Mouse (Mus musculus) B cell, adult 2 months (primary cell): ENCODE results near the gene Slx1b.
A peak's percentile ranks its signal among the peaks of the same experiment; 100 is the strongest.
"Not testable (repeated sequence)": the region's sequence is repeated elsewhere in the genome, so short reads cannot be mapped to it uniquely, and the experiment has no call there.

ENCODE experiments used
- DNase-seq, 2 experiments: peaks; one replicate each; pipeline ENCODE4 v3.0.0; 2022

Slx1b gene

DNA sequence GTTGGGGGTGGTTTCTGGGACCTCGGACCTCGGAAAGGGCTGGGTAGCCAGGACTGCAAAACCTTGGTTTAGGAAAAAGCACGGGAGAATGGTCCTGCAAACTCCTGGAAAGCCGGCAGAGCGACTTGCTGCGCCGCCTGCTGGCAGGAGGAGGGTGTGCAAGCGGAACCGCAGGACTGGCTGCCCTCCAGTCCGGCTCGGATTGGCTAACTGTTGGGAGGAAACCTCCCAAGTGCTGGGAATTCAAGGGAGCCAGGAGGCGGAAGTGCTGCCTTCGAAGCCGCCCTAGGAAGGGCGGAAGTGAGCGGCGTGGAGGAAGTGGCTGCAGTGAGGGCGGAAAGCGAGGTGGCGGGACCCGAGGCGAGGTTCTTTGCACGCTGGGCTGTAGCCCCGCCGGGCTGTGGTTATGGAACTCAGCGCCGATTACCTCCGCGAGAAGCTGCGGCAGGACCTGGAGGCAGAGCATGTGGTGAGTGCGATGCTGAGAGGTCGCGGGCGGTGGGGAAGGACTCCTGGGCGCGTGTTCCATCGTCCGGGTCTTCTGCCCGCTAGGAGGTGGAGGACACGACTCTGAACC lies at the start of gene Slx1b:
Gene Slx1b, minus strand, starts transcription at position 154 of the 577 bp plus-strand sequence.
- peak; percentile 84 for DNase-seq

DNA sequence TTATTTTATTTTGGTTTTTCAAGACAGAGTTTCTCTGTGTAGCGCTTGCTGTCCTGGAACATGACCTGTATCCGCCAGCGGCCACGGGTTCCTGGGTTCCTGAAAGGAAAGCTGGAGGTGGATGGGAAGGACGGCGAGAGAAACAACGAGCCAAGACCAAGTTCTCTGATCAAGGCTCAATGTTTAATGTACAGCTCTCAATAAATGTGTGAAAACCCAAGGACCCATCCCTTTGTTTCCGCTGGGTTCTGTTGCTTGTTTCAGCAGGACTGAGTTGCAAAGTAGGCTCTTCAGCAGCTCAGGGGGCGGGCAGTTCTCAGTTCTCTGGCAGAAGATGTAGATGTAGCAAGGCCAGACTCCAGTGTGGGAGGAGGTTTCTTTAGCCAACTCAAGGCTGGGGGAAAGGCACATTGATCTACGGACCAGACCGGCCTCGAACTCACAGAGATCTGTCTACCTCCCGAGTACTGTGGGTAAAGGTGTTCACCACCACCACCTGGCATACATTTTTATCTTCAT lies 46.4 kb upstream of the Slx1b start:
- DNase-seq = no peak

DNA sequence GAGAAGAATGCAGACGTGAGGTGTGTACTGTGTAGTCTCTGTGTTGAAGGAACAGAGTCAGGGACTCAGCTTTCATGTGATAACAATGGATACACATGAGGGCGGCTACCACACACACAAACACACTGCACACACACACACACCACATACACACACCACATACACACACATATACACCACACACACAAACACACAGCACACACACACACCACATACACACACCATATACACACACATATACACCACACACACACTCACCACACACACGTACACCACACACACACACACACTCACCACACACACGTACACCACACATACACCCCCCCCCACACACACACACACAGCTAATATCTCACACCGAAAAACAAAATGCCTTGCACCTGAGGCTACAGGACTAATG lies 45.9 kb upstream of the Slx1b start:
- no peak for DNase-seq

DNA sequence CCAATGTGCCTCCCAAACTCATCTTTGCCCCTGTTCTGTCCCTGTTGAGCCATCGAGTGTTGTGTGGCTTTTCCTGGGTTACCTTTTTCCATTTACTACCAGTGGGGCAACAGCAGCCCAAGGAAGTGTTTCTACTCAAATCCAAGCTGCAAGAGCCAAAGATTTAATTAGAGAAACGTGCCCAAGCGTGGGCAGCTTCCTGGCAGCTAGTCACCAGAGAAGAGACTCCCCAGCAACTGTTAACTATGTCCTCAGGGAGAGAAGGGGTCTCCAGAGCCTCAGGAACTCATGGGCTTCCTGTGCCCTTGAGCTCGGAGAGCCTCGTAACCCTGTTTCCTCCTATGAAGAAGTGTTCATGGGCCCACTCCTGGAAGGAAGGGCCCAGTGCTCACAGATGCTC lies 45.4 kb upstream of the Slx1b start:
- no peak for DNase-seq

DNA sequence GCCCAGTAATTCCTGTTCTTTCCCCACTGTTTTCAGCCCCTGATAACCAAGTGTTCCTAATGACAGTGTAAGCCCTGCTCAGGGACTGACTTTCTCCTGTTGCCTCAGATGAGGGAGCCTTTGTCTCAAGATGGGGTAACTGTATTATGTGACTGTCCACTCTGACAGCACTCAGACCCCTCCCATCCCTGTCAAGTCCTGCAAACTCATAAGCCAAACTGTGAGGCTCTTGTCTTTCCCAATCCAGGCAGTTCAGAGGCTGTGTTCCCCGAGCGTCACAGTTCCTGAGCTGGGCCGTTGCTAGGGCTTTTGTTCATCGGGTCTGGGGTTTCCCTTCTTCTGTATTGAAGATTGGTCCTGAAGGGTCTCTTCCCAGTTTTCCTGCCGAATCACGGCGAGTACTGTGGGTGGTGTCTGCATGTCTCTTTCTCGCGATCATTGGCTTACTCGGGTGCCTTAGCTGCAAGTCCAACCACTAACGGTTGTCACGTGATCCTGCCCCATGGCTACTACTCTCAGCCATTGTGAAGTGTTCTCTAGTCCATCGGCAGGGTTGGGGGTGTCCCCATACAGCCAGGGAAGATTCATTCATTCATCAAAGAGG lies 44.6 kb upstream of the Slx1b start:
- DNase-seq = no peak

DNA sequence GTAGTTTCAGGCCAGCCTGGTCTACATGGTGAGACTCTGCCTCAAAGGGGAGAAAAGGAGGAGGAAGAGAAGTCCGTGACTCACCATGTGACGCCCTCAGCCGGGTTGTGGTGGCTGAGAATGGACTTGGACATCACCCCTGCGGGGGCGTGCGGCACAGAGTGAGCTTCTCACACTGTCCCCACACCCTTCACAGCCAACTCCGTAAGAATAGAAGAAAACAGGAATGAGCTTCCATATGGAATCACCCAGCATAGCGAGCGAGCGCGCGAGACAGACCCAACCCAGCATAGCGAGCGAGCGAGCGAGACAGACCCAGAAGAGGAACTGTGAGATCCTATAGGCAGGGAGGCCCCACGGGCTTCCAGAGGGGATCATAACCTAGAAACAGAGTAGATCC lies 44.0 kb upstream of the Slx1b start:
- DNase-seq = no peak

DNA sequence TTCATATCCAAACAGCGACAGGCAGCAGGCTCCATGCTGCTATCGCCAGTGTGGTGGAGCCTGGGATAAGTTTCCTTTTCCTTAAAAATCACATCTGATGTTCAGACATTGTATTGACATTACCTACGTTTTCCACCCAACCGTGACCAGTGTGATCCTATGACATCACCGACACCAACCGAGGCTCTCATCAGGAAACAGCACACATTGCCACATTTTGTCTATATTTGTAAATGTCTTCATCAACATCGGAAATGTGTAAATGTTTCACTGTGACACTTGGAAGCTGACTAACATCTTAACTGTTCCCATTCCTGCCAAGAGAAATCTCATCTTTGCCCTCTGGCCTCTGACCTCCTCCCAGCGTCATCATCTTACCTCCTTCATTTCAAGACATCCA lies 40.5 kb upstream of the Slx1b start:
- DNase-seq = no peak

DNA sequence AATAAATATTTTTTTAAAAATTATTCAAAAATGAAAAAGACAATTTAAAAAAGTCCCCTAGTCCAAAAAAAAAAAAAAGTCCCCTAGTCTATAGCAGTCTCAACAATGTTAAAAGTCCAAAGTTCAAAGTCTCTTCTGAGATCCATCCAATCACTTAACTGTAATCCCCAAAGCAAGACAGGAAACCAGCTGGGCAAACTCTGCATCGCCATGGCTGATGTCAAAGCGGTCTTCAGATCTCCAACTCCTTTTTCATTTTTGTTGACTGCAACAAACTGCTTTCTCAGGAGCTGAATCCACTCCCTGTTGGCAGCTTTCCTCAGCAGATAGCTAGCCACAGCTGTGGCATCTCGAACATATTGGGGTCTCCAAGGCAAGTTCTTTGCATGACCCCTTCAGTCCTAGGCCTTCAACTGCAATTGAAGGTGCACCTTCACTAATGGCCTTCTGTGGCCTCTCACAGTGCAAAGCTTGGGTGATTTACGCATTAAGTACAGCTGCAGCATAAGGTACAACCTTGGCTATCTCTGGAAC lies 34.7 kb upstream of the Slx1b start:
- DNase-seq = not testable (repeated sequence)

DNA sequence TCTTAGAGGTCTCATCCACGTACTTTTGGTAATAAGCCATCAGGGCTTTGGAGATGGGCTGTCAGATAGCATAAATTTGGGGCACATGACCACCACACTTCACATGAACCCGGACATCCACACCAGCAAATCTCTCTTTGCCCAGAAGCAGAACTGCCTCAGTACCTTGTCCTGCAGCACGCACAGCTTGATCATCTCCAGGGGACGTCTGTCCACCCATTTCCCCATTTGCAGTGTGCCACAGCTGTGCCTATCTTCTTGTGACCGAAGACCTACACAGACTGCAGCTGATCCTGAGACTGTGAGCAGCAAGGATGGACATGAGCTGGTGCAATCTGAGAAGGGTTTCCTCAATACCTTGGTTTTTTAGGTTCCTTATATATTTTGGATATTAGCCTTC lies 30.1 kb upstream of the Slx1b start:
- no peak for DNase-seq

DNA sequence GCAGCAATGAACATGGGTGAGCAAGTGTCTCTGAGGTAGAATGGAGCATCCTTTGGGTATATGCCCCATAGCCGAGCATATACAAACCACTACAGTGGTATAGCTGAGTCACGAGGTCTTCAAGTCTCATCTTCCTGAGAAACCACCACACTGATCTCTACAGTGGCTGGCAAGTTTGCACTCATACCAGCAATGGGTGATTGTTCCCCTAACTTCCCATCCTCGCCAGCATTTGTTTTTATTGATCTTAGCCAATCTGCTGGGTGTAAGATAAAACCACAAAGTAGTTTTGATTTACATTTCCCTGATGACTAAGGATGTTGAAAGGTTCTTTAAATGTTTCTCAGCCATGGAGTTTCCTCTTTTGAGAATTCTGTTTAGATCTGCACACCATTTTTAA lies 29.5 kb upstream of the Slx1b start:
- no peak for DNase-seq

DNA sequence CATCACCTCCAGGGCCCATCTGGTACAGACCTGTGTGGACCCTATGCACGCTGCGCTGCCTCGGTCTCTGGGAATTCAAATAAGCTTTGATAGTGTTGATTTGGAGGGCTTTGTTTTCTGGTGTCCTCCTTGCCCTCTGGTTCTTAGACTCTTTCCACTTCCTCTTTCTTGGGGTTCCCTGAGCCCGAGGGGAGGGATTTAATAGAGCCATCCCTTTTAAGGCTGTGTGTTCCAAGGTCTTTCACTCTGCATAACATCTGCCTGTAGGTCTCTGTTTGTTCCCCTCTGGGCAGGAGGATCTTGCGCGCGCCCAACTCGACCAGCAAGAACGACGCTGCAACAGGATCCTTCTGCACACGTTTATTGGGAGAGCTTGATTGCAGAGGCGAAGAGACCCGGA lies 26.1 kb upstream of the Slx1b start:
- DNase-seq = peak in 1 of 2 experiments; percentile 19

DNA sequence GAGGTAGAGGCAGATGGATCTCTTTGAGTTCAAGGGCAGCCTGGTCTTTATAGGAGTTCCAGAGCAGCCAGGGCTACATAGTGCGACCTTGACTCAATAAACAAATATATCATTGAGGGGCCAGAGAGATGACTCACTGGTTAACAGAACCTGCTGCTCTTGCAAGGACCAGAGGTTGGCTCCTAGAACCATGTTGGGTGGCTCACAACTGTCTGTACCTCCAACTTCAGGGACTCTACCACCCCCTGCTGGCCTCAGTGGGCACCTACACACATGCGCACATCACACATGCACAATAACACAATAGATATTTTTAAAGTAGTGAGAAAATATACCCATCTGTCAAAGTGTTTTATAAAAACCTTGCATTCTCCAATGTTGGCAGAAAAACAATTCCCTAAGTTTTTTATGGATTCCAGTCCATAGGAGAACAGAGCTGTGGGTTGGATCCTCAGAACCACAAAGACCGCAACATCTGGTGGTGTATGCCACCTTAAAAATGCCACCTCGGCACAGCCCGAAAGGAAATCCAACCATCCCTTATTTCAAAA lies 23.3 kb upstream of the Slx1b start:
- peak; percentile 47 to 51 for DNase-seq

DNA sequence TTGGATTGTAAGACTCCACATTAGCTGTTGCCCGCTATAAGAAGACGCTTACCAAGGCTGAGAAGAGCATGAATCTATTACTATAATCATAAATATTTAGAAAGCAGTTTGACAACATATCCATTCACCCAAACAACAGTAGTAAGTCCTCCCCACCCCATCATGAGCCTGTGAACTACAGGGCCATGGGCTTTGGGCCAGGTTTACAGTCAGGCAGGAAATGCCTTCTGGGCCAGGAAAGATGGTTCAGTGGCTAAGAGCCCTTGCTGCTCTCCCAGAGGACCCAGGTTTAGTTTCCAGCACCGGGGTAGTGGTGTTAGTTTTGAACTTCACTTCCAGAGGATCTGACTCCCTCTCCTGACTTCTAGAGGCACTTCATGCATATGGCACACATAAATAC lies 22.0 kb upstream of the Slx1b start:
- no peak for DNase-seq

DNA sequence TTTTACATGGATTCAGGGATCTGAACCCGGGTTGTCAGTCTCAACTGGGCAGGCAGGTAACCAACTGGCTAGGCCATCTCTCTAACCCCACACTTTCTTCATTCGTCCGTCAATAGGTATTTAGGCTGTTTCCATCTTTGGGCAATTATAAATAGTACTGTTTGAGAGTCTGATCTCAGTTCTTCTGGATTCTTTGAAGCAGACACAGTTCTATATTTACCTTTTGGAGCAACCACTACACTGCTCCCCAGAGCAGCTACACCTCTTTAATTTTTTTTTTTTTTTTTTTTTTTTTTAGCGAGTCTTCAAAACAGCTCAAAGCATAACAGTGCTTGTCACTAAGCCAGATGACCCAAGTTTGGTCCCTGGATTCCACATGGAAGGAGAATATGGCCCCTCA lies 20.1 kb upstream of the Slx1b start:
- DNase-seq = no peak

DNA sequence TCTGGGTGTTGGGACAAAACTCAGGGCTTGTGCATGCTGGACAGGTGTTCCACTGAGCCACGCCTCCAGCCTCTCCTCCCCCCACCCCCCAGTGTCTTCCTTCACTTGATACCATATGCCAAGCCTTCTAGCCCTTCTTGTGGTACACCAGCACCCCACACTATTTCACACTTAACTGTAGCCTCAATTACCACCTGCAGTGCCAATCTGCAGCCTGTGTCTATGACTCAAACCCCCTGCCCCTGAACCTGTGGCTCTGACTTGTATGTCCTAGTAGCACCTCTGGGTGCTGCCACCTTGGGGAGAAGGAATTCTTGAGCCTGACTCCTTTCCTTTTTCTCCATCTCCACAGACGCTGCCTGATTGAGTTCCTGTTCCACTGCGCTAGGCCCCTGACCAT lies 16.3 kb upstream of the Slx1b start:
- no peak for DNase-seq

DNA sequence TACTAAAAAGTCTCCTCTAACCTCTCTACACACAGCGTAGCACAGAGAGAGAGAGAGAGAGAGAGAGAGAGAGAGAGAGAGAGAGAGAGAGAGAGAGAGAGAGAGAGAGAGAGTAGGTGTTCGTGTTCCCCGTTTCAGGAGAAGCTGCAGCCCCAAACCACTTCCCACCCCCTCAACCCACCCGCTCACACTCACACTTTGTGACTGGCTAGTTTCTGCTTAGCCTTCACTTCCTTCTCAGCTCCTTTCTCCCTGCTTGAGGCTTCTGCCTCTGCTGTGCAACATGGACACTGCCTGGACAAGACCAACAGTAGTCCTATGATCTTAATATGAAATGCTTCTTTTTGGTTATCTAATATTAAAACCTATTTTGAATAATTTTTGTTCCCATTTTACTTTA lies 14.7 kb upstream of the Slx1b start:
- DNase-seq = no peak

DNA sequence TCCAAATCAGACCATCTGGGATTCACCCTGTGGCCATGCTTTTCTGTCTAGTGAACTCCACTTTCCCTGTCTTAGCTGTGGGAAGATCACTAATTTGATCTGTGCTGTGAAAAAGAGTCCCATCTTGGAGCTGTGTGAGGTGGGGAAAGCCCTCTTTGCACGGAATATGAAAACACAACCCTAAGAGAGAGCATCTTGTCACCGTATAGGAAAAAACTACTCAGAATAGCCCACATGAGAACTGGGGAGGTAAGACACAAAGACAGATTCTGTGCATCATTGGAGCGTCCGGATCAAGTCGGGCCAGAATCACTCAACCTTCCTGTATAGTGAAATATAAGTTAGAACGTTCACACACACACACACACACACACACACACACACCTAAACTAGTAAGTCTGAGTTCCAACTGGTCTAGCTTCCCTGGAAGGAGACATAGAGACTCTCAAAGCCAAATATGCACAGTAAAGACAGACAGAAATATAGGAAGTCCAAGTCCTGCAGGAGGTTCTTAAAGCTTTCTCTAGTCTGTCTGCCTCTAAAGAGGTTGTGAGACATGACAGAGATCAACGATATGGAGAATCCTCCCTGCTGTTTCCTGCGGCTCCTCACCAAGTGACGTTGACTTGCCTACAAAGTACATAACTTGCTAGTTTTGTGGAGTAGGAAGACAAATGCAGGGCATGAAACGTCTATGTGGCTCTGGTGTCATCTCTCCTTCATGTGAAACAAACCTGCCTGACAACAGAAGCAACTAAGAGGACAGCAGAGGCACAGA lies 12.8 kb upstream of the Slx1b start:
- no peak for DNase-seq

DNA sequence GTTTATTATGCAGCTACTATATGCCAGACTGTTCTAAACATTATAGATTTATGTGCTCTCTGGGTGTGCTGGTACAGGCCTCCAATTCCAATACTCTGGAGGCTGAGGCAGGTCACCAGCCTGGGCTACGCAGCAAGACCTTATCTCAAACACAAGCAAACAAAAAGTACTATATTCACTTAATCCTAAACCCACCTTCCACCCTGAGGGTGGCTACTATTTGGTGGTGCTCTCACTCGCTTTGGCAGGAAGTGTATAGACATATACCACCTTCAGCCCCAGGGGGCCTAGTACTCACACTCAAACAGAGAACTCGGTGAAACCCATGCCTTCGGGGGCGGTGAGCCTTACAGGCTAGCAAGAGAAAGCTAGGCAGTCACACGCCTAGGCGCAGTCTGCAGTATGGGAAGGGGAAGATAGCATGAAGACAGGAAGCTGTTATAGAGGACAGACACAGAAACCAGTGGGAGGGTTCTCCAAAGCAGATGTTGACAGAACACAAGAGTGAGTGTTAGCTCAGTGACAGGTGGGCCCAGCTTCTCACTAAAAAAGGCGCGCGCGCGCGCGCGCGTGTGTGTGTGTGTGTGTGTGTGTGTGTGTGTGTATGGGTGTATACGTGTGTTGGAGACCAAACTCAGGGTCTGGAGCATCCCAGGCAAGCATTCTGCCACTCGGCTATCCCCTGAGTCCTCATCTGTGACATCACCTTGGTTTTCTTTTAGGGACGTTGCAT lies 12.0 kb upstream of the Slx1b start, which contains the start of gene Coro1a:
Gene Coro1a, minus strand, starts transcription at position 346 of the 733 bp plus-strand sequence.
- peak; percentile 72 to 76 for DNase-seq

DNA sequence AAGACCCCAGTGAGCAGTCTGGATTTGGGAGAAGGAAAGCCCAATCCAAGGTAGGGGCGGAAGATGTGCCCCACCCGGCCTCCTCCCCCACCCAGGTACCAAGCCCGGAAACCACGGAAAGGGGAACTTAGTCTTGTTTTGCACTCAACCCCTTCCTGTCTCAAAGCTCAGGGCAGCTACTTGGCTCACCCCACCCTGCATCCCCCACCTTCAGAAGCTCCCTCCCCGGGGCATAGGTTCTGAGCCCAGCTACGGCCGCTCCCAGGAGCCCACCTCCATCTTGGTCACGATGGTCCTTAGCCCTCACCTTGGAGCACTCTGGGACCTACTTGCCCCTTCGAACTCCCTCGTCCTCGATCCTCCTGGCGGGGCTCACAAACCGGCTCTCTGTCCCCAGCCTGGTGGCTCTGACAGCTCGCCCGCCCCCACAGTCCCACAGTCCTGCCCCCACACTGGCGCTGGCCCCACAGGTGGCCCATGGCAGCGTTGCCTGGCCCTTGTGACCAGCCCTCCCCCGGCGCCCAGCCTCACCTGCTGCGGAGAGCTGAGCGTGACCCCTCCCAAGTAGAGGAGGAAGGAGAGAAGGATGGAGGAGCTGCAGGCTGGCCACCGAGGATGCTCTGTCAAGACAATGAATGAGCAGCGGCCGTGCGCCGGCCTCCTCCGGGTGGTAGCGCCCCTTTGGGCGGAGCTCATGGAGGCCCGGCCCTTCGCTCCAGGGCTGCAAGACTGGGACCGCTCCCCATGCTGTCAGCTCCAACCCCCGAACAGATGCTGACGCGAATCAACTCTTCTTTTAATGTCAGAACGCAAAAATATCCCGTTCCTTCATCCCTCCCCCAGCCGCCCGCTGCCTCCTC lies 8.8 kb upstream of the Slx1b start:
- peak; percentile 88 to 89 for DNase-seq

DNA sequence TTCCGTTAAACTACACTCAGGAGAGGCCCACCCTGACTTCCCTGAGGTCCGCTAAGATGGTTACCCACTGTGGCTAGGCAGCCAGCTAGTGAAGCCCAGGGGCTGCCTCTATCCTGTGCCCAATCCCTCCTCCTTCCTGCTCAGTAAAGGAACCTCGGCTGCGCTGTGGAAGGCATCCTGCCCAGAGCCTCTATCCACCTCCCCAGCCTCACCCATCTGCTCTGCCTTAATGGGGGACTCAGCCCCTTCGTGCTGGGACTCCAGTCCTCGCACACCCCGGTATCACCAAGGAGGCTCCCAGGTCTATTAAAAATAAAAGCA lies 8.1 kb upstream of the Slx1b start:
- peak in 1 of 2 experiments; percentile 64 for DNase-seq

DNA sequence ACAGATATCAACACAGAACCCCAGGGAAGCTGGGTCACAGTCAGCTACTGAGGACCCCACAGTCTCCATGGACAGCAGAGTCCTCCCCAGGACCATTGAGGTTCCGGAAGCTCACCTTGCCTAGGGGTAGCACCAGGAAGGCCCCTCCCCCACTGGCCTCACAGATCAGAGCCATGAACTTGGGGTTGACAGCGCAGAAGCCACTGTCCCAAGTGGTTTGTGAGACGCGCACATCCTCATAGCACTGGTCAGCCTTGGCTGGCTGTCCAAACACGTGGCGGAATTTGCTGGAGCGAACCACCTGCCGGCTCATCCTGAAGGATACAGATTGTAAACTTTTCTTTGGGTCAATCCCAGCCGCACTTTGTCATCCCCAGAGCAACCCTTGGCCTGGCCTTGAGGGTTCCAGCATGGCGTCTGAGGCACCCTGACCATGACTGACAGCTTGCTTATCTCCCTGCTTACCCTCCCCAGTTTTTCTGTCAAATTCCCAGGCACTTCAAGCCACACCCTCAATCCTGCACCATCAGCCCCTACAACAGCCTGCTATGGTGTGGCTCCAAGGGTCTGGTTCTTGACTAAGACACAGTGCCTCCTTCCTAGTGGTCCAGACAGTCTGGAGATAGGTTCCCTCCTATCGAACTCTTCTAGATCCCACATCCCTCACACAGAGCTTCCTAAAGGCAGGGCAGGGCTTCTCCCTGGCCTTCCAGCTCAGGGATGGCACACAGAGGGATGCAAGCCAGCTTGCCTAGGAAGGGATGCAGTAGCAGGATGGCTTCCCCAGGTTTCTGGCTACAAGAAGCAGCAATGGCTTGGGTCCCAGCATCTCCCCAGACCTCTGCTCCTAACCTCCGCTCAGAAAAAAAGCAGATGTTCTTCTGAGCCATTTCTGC lies 7.5 kb upstream of the Slx1b start:
- DNase-seq = peak; percentile 49 to 57
